Mouse (Mus musculus): ENCODE data around the gene Ciart. TPM values are rescaled to one million over a fixed set of nuclear protein-coding genes. Genes with fewer than 3 reads are reported as not detected.
"Not testable (repeated sequence)": the region's sequence is repeated elsewhere in the genome, so short reads cannot be mapped to it uniquely, and the experiment has no call there.

Gene Ciart
- polyA plus RNA-seq (2016; fragmentation: Nextera tagmentation; extraction: Ambion mirVana), result 9.1 and 11.8 TPM in 2 replicates

GRCm38 (mm10) chr3:95881979-95882815, at the start of gene Ciart:
TSS of gene Ciart (minus strand) at chr3:95882251.
- H3K4me1 ChIP-seq, result peaks cover 22% of the 10 kb centered on the region
- H3K27me3 ChIP-seq (ENCODE audit: poor library complexity, severe bottlenecking), result peaks cover 11% of the 10 kb centered on the region
- DNase-seq (ENCODE audit: extremely low spot score, low spot score), result peak; percentile 97
- H3K4me3 ChIP-seq, result peak within 1 kb of the TSS; percentile 67
- WGBS, result under 1% methylated on average over 66 of the region's 66 CpGs
- peak within 1 kb of the TSS; percentile 82 for H3K27ac ChIP-seq
- peaks cover 10% of the 10 kb centered on the region for H3K36me3 ChIP-seq (replicated peaks)
- no peaks in the 10 kb centered on the region for H3K9me3 ChIP-seq

- no peak overlapping the region for H3K27ac ChIP-seq
- peaks cover 47% of the 10 kb centered on the region for H3K36me3 ChIP-seq (replicated peaks)
- H3K27me3 ChIP-seq (ENCODE audit: poor library complexity, severe bottlenecking), result no peaks in the 10 kb centered on the region
- DNase-seq (ENCODE audit: extremely low spot score, low spot score), result no peak
- H3K9me3 ChIP-seq, result no peaks in the 10 kb centered on the region
- H3K4me3 ChIP-seq, result peak overlapping the region; percentile 94; the same call in 1 of the 2 replicates
- 91% methylated on average over 1 of the region's 1 CpGs for WGBS
- H3K4me1 ChIP-seq, result peaks cover 25% of the 10 kb centered on the region
Measured at GRCm38 (mm10) chr3:95931471-95931870, 49.4 kb upstream of the Ciart start.

- 10% methylated on average over 5 of the region's 5 CpGs for WGBS
- no peaks in the 10 kb centered on the region for H3K27me3 ChIP-seq (ENCODE audit: poor library complexity, severe bottlenecking)
- peaks cover 25% of the 10 kb centered on the region for H3K4me1 ChIP-seq
- H3K4me3 ChIP-seq, result peak overlapping the region; percentile 94
- DNase-seq (ENCODE audit: extremely low spot score, low spot score), result no peak
- H3K36me3 ChIP-seq (replicated peaks), result peaks cover 38% of the 10 kb centered on the region
- H3K9me3 ChIP-seq, result no peaks in the 10 kb centered on the region
- peak overlapping the region; percentile 99 for H3K27ac ChIP-seq
Measured at GRCm38 (mm10) chr3:95930471-95930789, 48.4 kb upstream of the Ciart start.

GRCm38 (mm10) chr3:95929581-95930470, 47.8 kb upstream of the Ciart start:
- H3K27me3 ChIP-seq (ENCODE audit: poor library complexity, severe bottlenecking), result no peaks in the 10 kb centered on the region
- WGBS, result under 1% methylated on average over 105 of the region's 105 CpGs
- peak overlapping the region; percentile 99 for H3K27ac ChIP-seq
- H3K9me3 ChIP-seq, result no peaks in the 10 kb centered on the region
- H3K4me3 ChIP-seq, result peak overlapping the region; percentile 94
- peaks cover 32% of the 10 kb centered on the region for H3K36me3 ChIP-seq (replicated peaks)
- H3K4me1 ChIP-seq, result peaks cover 25% of the 10 kb centered on the region
- DNase-seq (ENCODE audit: extremely low spot score, low spot score), result peak; percentile 61

- H3K27me3 ChIP-seq (ENCODE audit: poor library complexity, severe bottlenecking), result no peaks in the 10 kb centered on the region
- H3K4me1 ChIP-seq, result peaks cover 25% of the 10 kb centered on the region
- H3K4me3 ChIP-seq, result peak within 1 kb of the TSS; percentile 94
- no peaks in the 10 kb centered on the region for H3K9me3 ChIP-seq
- WGBS, result under 1% methylated on average over 49 of the region's 49 CpGs
- H3K27ac ChIP-seq, result peak within 1 kb of the TSS; percentile 99
- peaks cover 23% of the 10 kb centered on the region for H3K36me3 ChIP-seq (replicated peaks)
- DNase-seq (ENCODE audit: extremely low spot score, low spot score), result peak; percentile 96
Measured at GRCm38 (mm10) chr3:95928658-95929503, 46.8 kb upstream of the Ciart start, which contains the start of gene Anp32e. TSS of gene Anp32e (plus strand) at chr3:95929246.

- Histone ChIP-seq H3K27ac (peak overlapping the region; percentile 99), H3K27me3 (ENCODE audit: poor library complexity, severe bottlenecking) (no peaks in the 10 kb centered on the region), H3K4me3 (peak overlapping the region; percentile 94), H3K9me3 (no peaks in the 10 kb centered on the region), H3K4me1 (peaks cover 25% of the 10 kb centered on the region), H3K36me3 (replicated peaks) (peaks cover 16% of the 10 kb centered on the region)
- no peak for DNase-seq (ENCODE audit: extremely low spot score, low spot score)
- WGBS, result 82% methylated on average over 6 of the region's 6 CpGs
Measured at GRCm38 (mm10) chr3:95928261-95928657, 46.2 kb upstream of the Ciart start.

GRCm38 (mm10) chr3:95925087-95925486, 43.0 kb upstream of the Ciart start:
- H3K36me3 ChIP-seq (replicated peaks), result no peaks in the 10 kb centered on the region
- H3K4me3 ChIP-seq, result no peak overlapping the region
- no peaks in the 10 kb centered on the region for H3K9me3 ChIP-seq
- 88% methylated on average over 5 of the region's 5 CpGs for WGBS
- DNase-seq (ENCODE audit: extremely low spot score, low spot score), result no peak
- H3K27me3 ChIP-seq (ENCODE audit: poor library complexity, severe bottlenecking), result no peaks in the 10 kb centered on the region
- no peak overlapping the region for H3K27ac ChIP-seq
- peaks cover 6% of the 10 kb centered on the region; the same call in 1 of the 2 replicates for H3K4me1 ChIP-seq

GRCm38 (mm10) chr3:95924185-95924584, 42.1 kb upstream of the Ciart start:
- Histone ChIP-seq H3K4me3 (no peak overlapping the region), H3K27ac (no peak overlapping the region), H3K4me1 (peaks cover 4% of the 10 kb centered on the region; the same call in 1 of the 2 replicates), H3K27me3 (ENCODE audit: poor library complexity, severe bottlenecking) (no peaks in the 10 kb centered on the region), H3K9me3 (no peaks in the 10 kb centered on the region), H3K36me3 (replicated peaks) (no peaks in the 10 kb centered on the region)
- 80% methylated on average over 4 of the region's 4 CpGs for WGBS
- no peak for DNase-seq (ENCODE audit: extremely low spot score, low spot score)

GRCm38 (mm10) chr3:95923429-95923828, 41.4 kb upstream of the Ciart start:
- H3K4me3 ChIP-seq; H3K27me3 ChIP-seq (ENCODE audit: poor library complexity, severe bottlenecking); H3K36me3 ChIP-seq (replicated peaks); H3K9me3 ChIP-seq; H3K4me1 ChIP-seq; DNase-seq (ENCODE audit: extremely low spot score, low spot score); H3K27ac ChIP-seq: not testable (repeated sequence)
- 91% methylated on average over 7 of the region's 7 CpGs for WGBS

GRCm38 (mm10) chr3:95920532-95920931, 38.5 kb upstream of the Ciart start:
- not testable (repeated sequence) for H3K4me1 ChIP-seq
- 70% methylated on average over 2 of the region's 2 CpGs for WGBS

GRCm38 (mm10) chr3:95916760-95917159, 34.7 kb upstream of the Ciart start:
- WGBS, result 78% methylated on average over 7 of the region's 7 CpGs
- Histone ChIP-seq H3K36me3 (replicated peaks) (no peaks in the 10 kb centered on the region), H3K4me3 (no peak overlapping the region), H3K27ac (no peak overlapping the region), H3K27me3 (ENCODE audit: poor library complexity, severe bottlenecking) (no peaks in the 10 kb centered on the region), H3K9me3 (no peaks in the 10 kb centered on the region), H3K4me1 (peaks cover 4% of the 10 kb centered on the region; the same call in 1 of the 2 replicates)
- DNase-seq (ENCODE audit: extremely low spot score, low spot score), result no peak

More at GRCm38 (mm10) chr3:95920532-95920931, 38.5 kb upstream of the Ciart start:
- H3K9me3 ChIP-seq; H3K4me3 ChIP-seq; H3K27me3 ChIP-seq (ENCODE audit: poor library complexity, severe bottlenecking); H3K27ac ChIP-seq; H3K36me3 ChIP-seq (replicated peaks); DNase-seq (ENCODE audit: extremely low spot score, low spot score): not testable (repeated sequence)

GRCm38 (mm10) chr3:95914706-95915105, 32.7 kb upstream of the Ciart start:
- Histone ChIP-seq H3K27ac (no peak overlapping the region), H3K36me3 (replicated peaks) (no peaks in the 10 kb centered on the region), H3K4me1 (no peaks in the 10 kb centered on the region), H3K4me3 (no peak overlapping the region), H3K9me3 (no peaks in the 10 kb centered on the region), H3K27me3 (ENCODE audit: poor library complexity, severe bottlenecking) (no peaks in the 10 kb centered on the region)
- WGBS, result 90% methylated on average over 4 of the region's 4 CpGs
- no peak for DNase-seq (ENCODE audit: extremely low spot score, low spot score)

Measured in forebrain, embryonic 10.5 days (tissue).